Mouse (Mus musculus) retina, embryonic 14.5 days (tissue): ENCODE measurements around the gene Iqschfp.

ENCODE experiments used
- DNase-seq: peaks from one replicate; pipeline ENCODE4 v3.0.0-alpha.2; 2015; ENCODE audit warnings: low spot score

Gene Iqschfp

DNA sequence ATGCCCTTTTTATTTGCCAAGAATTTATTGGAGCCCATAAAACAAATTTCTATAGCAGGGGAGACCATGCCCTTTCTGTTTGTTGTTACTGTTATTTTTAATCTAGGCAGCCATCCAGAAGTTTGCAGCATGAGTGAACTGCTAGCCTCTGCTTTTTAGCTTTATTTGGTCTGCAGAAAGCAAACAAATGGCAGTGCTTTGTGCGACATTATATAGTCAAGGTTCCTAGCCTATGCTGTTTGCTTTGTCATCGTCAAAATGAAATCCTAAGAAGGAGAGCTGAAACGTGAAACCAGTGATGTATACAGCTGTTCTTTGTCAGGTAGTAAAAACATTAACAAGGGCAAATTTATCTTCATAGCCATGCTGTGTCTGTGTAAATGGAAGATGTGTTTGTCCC, 459.4 kb downstream of the Iqschfp start:
- no peak for DNase-seq

DNA sequence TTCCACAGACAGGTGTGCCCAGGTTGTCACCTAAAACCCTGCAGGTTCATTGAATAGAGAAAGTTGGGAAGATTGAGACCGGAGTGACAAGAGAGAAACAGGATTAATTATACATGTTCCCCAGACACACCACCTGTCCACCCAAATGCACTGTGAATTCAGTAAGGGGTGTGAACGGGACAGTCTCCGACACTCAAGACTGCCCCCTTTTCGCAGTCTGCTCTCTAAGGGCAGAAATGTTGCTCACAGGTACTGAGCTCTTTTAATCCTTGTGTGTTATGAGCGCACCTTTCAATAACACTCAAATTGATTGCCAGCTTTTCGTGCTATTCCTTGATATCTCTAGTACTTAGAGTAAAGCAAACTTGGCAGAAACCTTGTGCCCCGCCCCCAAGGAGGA, 460.9 kb downstream of the Iqschfp start:
- no peak for DNase-seq

DNA sequence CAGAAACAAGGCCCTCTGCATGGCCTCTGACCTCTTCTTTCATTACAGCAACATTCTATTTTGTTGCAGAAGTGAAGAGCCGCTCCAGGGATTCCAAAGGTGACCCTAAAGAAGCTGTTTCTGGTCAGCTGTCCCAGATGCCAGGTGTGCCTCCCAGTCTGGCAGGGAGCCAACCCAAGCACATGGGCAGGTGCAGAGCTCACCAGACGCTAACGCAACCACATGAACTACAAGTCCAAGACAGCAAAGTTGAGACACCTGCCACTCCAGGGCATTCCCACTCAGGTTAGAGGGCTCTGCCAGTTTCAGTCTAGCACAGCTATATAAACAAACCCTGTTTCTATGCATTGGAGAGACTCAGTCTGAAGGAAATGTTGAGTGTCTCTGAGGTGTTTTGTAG, 461.5 kb downstream of the Iqschfp start:
- DNase-seq = no peak

GRCm38 (mm10) chr3:68356516-68356915, 464.5 kb downstream of the Iqschfp start:
- DNase-seq = no peak

DNA sequence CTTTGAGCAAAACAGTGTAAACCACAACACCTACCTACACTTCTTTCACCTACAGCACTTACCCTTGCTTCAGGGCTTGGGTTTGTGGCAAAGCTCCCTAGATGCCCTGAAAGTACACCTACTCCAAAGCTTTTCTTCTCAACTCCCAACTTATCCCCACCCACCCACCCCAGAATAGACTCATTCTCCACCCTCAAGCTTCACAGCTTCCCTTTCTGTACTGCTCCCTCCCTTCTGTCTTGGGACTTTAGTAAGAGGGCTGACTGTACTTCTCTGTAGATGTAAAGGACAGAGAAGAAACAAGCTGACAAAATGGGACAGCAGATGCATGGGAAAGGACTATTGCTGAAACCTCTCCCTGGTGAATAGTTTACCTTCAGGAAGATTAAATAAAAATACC, 476.0 kb downstream of the Iqschfp start:
- DNase-seq = no peak

DNA sequence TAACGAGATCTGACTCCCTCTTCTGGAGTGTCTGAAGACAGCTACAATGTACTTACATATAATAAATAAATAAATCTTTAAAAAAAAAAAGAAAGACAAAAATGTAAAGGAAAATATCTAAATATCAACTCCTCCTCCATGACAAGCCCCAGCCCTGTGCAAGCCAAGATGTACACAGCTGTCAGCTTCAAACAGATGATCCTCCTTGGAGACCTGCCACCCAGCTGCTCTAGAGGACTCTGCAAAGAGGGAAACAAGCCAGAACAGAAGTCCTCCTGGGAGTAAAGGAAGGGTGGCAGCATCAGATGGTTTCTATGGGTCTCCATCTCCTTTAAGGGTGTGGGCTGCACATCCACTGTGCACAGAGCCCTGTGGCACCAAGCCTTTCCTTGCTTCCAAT, 480.9 kb downstream of the Iqschfp start:
- DNase-seq = no peak

DNA sequence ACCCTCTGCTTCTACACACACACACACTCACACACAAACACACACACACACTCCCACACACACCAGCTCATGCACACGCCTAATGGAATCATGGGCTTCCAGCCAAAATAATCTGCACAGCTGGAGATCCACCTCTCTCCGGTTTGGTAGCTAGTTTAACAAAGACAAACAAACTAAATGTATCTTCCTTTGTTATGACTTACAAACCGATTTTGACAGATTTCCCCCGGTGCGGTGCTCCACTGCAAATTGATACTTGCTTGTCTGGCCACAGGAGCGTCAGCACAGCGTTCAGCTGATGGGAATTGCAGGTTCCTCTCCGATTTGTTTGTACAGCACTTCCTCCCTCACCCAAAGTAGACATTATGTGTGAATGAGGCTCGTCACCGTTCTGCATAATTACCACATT, 483.1 kb downstream of the Iqschfp start:
- peak; percentile 29 for DNase-seq

DNA sequence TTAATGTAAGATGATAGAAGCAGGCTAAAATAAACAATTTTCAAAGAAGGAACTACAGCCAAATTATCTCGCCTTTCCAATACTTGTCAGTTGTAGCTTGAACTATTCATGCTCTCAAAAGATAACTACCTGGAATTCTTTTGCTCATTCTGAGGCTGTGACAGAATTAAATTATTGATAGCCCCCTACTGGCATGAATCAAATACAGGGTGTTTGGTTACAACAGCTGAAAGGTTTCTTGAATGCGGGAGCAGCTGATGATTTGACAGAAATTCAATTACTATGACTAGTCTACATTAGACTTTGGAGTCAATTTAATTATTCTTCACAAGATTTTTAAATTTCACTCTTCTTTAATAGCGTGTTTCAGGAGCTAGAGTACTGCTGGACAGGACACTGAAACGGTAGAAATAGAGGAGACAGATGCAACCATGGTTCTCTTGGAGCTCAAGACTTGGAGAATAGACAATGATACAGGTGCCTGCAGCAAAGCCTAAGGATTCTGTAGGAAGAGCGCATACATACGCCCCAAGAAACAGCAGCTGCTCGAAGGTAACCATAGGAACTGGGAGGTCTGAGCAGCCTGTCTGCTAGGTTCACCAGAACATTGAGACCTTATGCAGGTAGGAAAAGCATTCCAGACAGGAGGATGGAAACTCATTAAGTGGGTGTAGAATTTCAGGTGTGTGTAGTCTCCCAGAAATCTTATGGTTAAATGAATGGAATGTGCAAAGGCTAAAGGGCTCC, 485.6 kb downstream of the Iqschfp start:
- no peak for DNase-seq

DNA sequence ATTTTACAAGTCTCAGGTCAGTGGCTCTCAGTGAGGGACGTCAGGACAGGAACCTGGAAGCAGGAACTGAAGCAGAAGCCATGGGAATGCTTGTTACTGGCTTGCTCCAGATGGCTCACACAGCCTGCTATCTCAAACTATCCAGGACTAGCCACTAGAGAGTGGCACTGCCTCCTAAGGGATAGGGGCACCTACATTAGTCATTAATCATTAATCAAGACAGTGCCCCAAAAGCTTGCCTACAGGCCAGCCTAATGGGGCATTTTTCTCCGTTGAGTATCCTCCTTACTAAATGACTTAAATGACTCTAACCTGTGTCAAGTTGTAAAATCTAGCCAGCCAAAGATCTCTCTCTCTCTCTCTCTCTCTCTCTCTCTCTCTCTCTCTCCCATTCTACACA, 486.8 kb downstream of the Iqschfp start:
- DNase-seq = no peak

- DNase-seq = no peak
Observed at GRCm38 (mm10) chr3:68379242-68379641, 487.2 kb downstream of the Iqschfp start.

DNA sequence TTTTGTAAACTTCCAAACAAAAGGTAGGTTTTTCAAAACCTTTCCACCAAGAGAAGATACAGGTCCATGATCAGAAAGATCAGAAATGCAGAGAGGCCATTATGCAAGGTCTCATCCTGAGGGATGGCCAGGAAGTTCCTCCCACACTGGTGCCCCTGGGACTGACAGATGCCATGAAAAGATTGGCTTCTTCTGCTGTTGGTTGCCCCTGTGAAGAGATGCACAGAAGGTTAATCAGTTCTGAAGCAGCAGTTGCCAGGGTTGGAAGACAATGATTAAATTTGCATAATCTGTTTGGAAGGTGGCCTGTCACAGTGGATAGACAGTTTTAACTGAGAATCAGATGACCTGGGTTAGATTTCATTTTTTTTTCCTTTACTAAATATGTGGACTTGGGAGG, 491.6 kb downstream of the Iqschfp start:
- DNase-seq = peak; percentile 36

- no peak for DNase-seq
Observed at GRCm38 (mm10) chr3:68385544-68385943, 493.5 kb downstream of the Iqschfp start.

- DNase-seq = no peak
Observed at GRCm38 (mm10) chr3:68388023-68388422, 496.0 kb downstream of the Iqschfp start.

- DNase-seq = no peak
Observed at GRCm38 (mm10) chr3:68393578-68393977, 501.5 kb downstream of the Iqschfp start.

- no peak for DNase-seq
Observed at GRCm38 (mm10) chr3:68398691-68399090, 506.7 kb downstream of the Iqschfp start.

- DNase-seq = no peak
Observed at GRCm38 (mm10) chr3:68400121-68400520, 508.1 kb downstream of the Iqschfp start.

GRCm38 (mm10) chr3:68403343-68403742, 511.3 kb downstream of the Iqschfp start:
- DNase-seq = no peak

- no peak for DNase-seq
Observed at GRCm38 (mm10) chr3:68403783-68404217, 511.8 kb downstream of the Iqschfp start.

GRCm38 (mm10) chr3:68405724-68406123, 513.7 kb downstream of the Iqschfp start:
- DNase-seq = no peak

DNA sequence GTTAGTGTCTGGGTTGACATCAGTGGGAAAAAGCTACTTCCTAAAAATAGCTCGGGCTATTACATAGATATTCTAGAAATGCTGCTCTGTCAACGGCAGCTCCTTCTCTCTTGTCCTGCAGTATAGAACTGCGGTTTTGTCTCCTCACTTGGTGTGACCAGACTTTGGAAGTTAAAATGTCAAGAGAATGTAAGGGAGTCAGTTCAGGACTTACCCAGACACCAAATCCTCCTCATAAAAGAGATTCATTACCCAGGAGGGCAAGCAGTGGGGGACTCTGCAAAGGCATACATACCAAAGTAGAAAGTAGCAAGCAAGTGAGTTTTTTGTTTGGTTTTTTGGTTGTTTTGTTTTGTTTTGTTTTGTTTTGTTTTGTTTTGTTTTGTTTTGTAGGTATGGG, 520.2 kb downstream of the Iqschfp start:
- DNase-seq = no peak

DNA sequence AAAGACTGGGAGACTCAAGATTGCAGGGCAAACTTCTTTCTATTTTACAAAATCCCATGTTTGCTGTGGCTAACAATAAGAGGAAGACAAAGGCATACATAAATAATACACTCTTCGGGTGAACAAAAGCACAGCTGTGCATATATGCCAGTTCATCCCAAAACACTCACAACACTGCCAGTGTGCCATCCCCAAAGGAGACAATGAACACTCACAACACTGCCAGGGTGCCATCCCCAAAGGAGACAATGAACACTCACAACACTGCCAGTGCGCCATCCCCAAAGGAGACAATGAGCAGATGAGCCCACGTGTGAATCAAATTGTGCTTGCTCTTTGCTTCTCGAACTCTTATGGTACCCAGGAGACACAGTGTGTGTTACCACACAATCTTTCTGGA, 527.8 kb downstream of the Iqschfp start:
- no peak for DNase-seq

DNA sequence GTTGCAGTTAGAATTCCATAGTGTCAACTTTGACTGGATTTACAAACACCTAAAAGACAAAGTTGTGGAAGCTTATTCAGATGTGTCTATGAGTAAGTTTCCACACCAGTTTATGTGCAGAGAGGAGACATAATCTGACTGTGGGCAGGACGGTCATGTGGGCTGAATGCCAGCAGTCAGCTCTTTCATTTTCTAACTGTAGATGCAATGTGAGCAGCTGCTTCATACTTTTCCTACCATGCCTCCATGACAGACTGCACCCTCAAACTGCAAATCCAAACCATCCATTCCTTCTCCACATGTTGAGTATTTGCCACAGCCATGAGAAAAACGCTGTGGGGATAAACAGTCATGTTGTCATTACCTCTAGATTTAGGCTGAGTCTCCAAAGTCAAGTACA, 528.9 kb downstream of the Iqschfp start:
- no peak for DNase-seq

GRCm38 (mm10) chr3:68421849-68422248, 529.8 kb downstream of the Iqschfp start:
- DNase-seq = no peak

GRCm38 (mm10) chr3:68428081-68428480, 536.0 kb downstream of the Iqschfp start:
- no peak for DNase-seq
